Mouse (Mus musculus) lung, embryonic 15.5 days (tissue): ENCODE data around the gene Bysl. TPM values are rescaled to one million over a fixed set of nuclear protein-coding genes. Genes with fewer than 3 reads are reported as not detected.

Experiments
- ATAC-seq: fragments of 200-750 bp; cut with Nextera tagmentation; 2 replicates; pipeline ENCODE4 v1.8.0; 2017; ENCODE audit warnings: moderate number of reproducible peaks, borderline replicate concordance; ENCODE audit not compliant: low FRiP score, low TSS enrichment; ENCODE audit errors: extremely low read depth
- H3K27ac ChIP-seq: fragments of 300-500 bp; sonication (generic); 2 replicates; pipeline ENCODE4 v1.5.1; 2015; ENCODE audit warnings: moderate library complexity, mild to moderate bottlenecking, inconsistent platforms
- H3K27me3 ChIP-seq: fragments of 300-500 bp; sonication (generic); 2 replicates; pipeline ENCODE4 v1.6.1; 2015; ENCODE audit warnings: inconsistent platforms
- H3K36me3 ChIP-seq: fragments of 300-500 bp; sonication (generic); 2 replicates; pipeline ENCODE4 v1.6.1; 2015; ENCODE audit warnings: inconsistent platforms
- H3K4me1 ChIP-seq: fragments of 300-500 bp; sonication (generic); 2 replicates; pipeline ENCODE4 v1.6.1; 2015; ENCODE audit warnings: inconsistent platforms
- H3K4me2 ChIP-seq: fragments of 300-500 bp; sonication (generic); 2 replicates; pipeline ENCODE4 v1.6.1; 2015; ENCODE audit warnings: inconsistent platforms, mild to moderate bottlenecking, moderate library complexity
- H3K4me3 ChIP-seq: fragments of 300-500 bp; sonication (generic); 2 replicates; pipeline ENCODE4 v1.5.1; 2015; ENCODE audit warnings: mild to moderate bottlenecking, inconsistent platforms
- H3K9ac ChIP-seq: fragments of 300-500 bp; sonication (generic); 2 replicates; pipeline ENCODE4 v1.6.1; 2015; ENCODE audit warnings: inconsistent platforms
- H3K9me3 ChIP-seq: fragments of 300-500 bp; sonication (generic); 2 replicates; pipeline ENCODE4 v1.6.1; 2016; ENCODE audit warnings: inconsistent platforms
- WGBS: fragments of 180-500 bp; shearing (Covaris S2); methylation state at CpG from one replicate; pipeline ENCODE4 v1.1.7; 2015; 5-methylcytosine and 5-hydroxymethylcytosine counted together
- polyA plus RNA-seq: library from polyadenylated mRNA; unstranded; fragments of >200 nt; fragmentation: Nextera tagmentation; extraction: Ambion mirVana; gene quantifications from 2 replicates; pipeline ENCODE4 v1.2.1, GENCODE M21; 2015

Bysl gene
- polyA plus RNA-seq, 1 experiment from 2014 or later = 21.9 TPM

DNA sequence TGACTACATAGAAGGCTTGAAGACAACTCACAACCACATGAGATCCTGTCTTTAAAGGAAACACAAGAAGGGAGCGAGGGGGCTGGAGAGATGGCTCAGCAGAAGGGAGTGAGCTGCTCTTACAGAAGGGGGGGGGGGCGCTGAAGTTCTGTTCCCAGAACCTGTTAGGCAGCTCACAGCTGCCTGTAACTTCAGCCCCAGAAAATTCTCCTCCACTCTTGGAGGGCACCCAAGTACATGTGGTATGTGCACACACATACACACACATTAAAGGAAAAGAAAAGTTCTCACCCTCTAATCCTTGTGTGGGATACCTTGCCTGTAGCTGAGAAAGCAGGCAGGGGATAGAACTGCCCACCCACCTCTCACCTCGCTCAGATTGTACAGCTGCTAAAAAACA is 54.1 kb downstream of the Bysl start:
- Histone ChIP-seq H3K4me1 (peaks cover 12% of the 10 kb centered on the region), H3K27ac (peak overlapping the region; percentile 72), H3K4me3 (no peak overlapping the region), H3K36me3 (no peaks in the 10 kb centered on the region), H3K9ac (no peak overlapping the region), H3K4me2 (no peak overlapping the region), H3K27me3 (no peaks in the 10 kb centered on the region), H3K9me3 (no peaks in the 10 kb centered on the region)
- peak; percentile 49; the same call in 1 of the 2 replicates for ATAC-seq
- WGBS = 53% methylated on average over 3 of the region's 3 CpGs

DNA sequence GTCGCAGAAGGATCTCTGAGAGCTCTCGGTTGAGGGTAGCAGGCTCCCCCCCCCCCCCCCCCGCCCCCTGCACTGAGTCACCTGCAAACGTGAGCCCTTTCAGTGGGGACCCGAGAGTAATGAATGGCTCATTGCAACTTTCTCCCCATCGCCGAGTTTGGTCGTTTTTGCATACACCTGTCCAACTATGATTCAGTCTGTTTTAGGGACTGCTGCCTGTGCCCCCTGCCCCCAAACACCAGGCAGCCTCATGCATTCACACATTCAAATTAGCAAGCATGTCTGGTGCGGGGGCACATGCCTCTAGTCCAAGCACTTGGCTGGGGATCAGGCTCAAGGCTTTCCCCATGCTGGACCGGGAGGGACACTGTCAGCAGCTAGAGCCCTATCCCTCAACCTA is 56.7 kb downstream of the Bysl start:
- WGBS = 56% methylated on average over 10 of the region's 10 CpGs
- no peaks in the 10 kb centered on the region for H3K9me3 ChIP-seq
- H3K27me3 ChIP-seq = no peaks in the 10 kb centered on the region
- ATAC-seq = no peak
- H3K4me3 ChIP-seq = no peak overlapping the region
- no peak overlapping the region for H3K27ac ChIP-seq
- H3K4me2 ChIP-seq = no peak overlapping the region
- no peak overlapping the region for H3K9ac ChIP-seq
- H3K4me1 ChIP-seq = peaks cover 8% of the 10 kb centered on the region; the same call in 1 of the 2 replicates
- H3K36me3 ChIP-seq = no peaks in the 10 kb centered on the region

DNA sequence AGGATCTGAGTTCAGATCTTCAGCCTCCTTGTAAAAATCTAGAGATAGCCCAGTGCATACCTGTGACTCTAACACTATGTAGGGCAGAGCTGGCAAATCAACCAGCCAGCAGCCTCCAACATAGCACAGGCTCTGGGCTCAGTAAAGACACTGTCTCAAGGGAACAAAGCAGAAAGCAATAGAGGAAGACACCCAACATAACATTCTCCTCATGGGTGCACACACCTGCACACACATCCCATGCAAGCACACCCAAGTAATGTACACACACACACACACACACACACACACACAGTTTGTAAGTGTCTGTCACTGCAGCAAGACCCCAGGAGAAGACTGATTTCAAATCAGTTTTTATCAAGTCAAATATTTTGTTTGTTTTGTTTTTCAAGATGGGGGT is 58.3 kb downstream of the Bysl start:
- Histone ChIP-seq H3K27me3 (no peaks in the 10 kb centered on the region), H3K36me3 (no peaks in the 10 kb centered on the region)

DNA sequence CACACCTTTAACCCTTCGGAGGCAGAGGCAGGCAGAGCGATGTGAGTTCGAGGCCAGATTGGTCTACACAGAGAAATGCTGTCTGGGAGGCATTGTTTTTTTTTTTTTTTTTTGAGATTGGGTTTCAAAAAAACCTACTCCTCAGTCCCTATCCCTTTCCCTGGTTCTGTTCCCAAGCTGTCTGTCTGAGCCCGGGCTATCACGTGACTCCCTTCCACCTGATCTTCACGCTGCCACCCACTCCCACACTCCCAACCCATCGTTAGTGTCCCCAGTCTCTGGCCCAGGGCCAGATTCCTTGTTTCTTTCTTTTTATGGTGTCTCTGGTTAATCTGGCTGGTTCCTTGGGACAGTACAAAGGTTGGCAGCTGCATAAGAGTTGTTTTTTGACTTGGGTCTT is 60.2 kb downstream of the Bysl start:
- Histone ChIP-seq H3K4me1 (no peaks in the 10 kb centered on the region), H3K4me3 (no peak overlapping the region), H3K9ac (no peak overlapping the region), H3K9me3 (no peaks in the 10 kb centered on the region), H3K27me3 (no peaks in the 10 kb centered on the region), H3K36me3 (no peaks in the 10 kb centered on the region), H3K27ac (no peak overlapping the region), H3K4me2 (no peak overlapping the region)
- ATAC-seq = no peak
- WGBS = 70% methylated on average over 7 of the region's 7 CpGs

More for the DNA sequence above, 58.3 kb downstream of the Bysl start:
- no peak for ATAC-seq
- no peak overlapping the region for H3K27ac ChIP-seq
- no peak overlapping the region for H3K9ac ChIP-seq
- H3K4me1 ChIP-seq = 0 out of 2 replicates have a peak, but pooled peaks cover 6% of the 10 kb centered on the region
- no peak overlapping the region for H3K4me2 ChIP-seq
- H3K4me3 ChIP-seq = no peak overlapping the region
- H3K9me3 ChIP-seq = no peaks in the 10 kb centered on the region

Other genes starting within 250 kb of the Bysl start
- gene Mrps10, start 242.6 kb downstream of the Bysl start, polyA plus RNA-seq = 78.2 and 79.2 TPM in 2 replicates
- 0.47 and 0.87 TPM in 2 replicates for gene Guca1b, start 226.1 kb downstream of the Bysl start, polyA plus RNA-seq
- 1.7 and 2.0 TPM in 2 replicates for gene Guca1a, start 210.9 kb downstream of the Bysl start, polyA plus RNA-seq
- 2.0 and 2.4 TPM in 2 replicates for gene AI661453, start 174.9 kb downstream of the Bysl start, polyA plus RNA-seq
- 0.14 and 0.45 TPM in 2 replicates for gene 1700001C19Rik, start 174.1 kb downstream of the Bysl start, polyA plus RNA-seq
- 25.6 and 32.3 TPM in 2 replicates for gene Taf8, start 109.2 kb downstream of the Bysl start, polyA plus RNA-seq
- 286 and 294 TPM in 2 replicates for gene Ccnd3, start 106.4 kb downstream of the Bysl start, polyA plus RNA-seq
- gene Med20, start 90 bp upstream of the Bysl start, polyA plus RNA-seq = 47.8 and 50.3 TPM in 2 replicates
- gene Gm20517, start 97 bp upstream of the Bysl start, polyA plus RNA-seq = 0.35 and 1.7 TPM in 2 replicates
- 4.2 and 4.3 TPM in 2 replicates for gene Usp49, start 19.2 kb upstream of the Bysl start, polyA plus RNA-seq
- 385 and 422 TPM in 2 replicates for gene Tomm6, start 76.9 kb upstream of the Bysl start, polyA plus RNA-seq
- 5.6 and 6.5 TPM in 2 replicates for gene Frs3, start 77.5 kb upstream of the Bysl start, polyA plus RNA-seq
- 0.35 and 0.45 TPM in 2 replicates for gene Gm21981, start 83.0 kb upstream of the Bysl start, polyA plus RNA-seq
- gene Prickle4, start 83.2 kb upstream of the Bysl start, polyA plus RNA-seq = 0.73 and 0.86 TPM in 2 replicates
- 14.2 and 15.7 TPM in 2 replicates for gene Pgc, start 115.3 kb upstream of the Bysl start, polyA plus RNA-seq
- gene Tfeb, start 125.5 kb upstream of the Bysl start, polyA plus RNA-seq = 12.9 and 14.7 TPM in 2 replicates
- 19.3 and 20.6 TPM in 2 replicates for gene Mdfi, start 223.2 kb upstream of the Bysl start, polyA plus RNA-seq